In the genomic region with DNA sequence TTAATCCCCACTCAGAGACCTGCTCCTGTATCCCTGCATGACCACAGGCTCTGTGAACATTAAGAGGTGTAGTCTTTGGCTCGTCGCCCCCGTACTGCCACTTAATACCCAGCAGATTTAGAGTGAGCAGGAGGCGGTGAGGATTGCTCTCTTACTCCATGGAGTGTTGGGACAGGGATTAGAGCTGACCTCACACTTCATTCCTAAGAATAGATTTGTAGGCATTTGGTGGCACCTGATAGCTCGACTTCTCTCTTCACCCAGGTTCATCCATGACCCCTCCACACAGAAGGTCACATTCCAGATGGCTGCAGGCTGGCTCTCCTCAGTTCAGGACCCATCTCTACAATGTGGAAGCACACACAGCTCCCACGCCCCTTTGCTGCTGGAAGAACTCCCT, we compare ENCODE assay signal across 28 mouse cellular contexts. TPM values are rescaled to one million over a fixed set of nuclear protein-coding genes. Genes with fewer than 3 reads are reported as not detected.
DNase-seq lines count a peak whose midpoint lies in the region; ATAC-seq and TF ChIP-seq lines count a peak whose summit lies in the region.
"Had no signal": no experiment of that assay in that cellular context is flagged by ENCODE, and none has a peak within 500 bp of the region (broad histone marks: within the 10 kb centered on the region; RNA-seq: fewer than 3 reads in every experiment).

No protein-coding gene starts in this region.

- peak overlapping the region; percentile 60 for H3K27ac ChIP-seq in heart, embryonic 15.5 days
- no peak overlapping the region for H3K27ac ChIP-seq in heart, adult 2 months
- H3K27ac ChIP-seq: forebrain, embryonic 12.5 days; left cerebral cortex, adult 2 months; limb, embryonic 12.5 days; liver, embryonic 12.5 days; lung, embryonic 15.5 days; stomach, postnatal 0 days had no signal

- 0 out of 2 replicates have a peak, but pooled peaks cover under 1% of the 10 kb centered on the region for H3K27me3 ChIP-seq in heart, embryonic 15.5 days
- no peaks in the 10 kb centered on the region for H3K27me3 ChIP-seq in heart, adult 2 months (ENCODE audit: control insufficient read depth, insufficient read depth, low read length)
- H3K27me3 ChIP-seq: forebrain, embryonic 12.5 days; limb, embryonic 12.5 days; lung, embryonic 15.5 days had no signal

- no peaks in the 10 kb centered on the region for H3K79me2 ChIP-seq in heart, adult 2 months (replicated peaks; ENCODE audit: control insufficient read depth, insufficient read depth, low read length)

- no peak overlapping the region for H3K9ac ChIP-seq in heart, embryonic 15.5 days
- H3K9ac ChIP-seq in heart, adult 2 months (ENCODE audit: low read depth, low read length) = no peak overlapping the region
- H3K9ac ChIP-seq: forebrain, embryonic 12.5 days; limb, embryonic 12.5 days; liver, embryonic 12.5 days; lung, embryonic 15.5 days had no signal

- DNase-seq in gastrocnemius, adult 18-20 months (ENCODE audit: low spot score) = peak; percentile 39
- DNase-seq in gastrocnemius, postnatal 14 days = no peak
- no peak for DNase-seq in heart, adult 2 months
- peak; percentile 23 to 38 for DNase-seq in lung, adult 18-20 months
- no peak for DNase-seq in lung, adult 2 months
- DNase-seq in fat pad, adult 2 months (ENCODE audit: extremely low read depth, low read depth, low spot score) = peak; percentile 30
- DNase-seq in spleen, postnatal 4 days (ENCODE audit: low spot score in 2 of 2) = no peak
- DNase-seq: adrenal gland, postnatal 10 days; cerebellum, adult 9-11 months; gastrocnemius, postnatal 10 days; kidney, adult 8-10 months; kidney, postnatal 4 days; layer of hippocampus, adult 9-11 months; retina, postnatal 1 day had no signal

- ATAC-seq in heart, embryonic 15.5 days (replicated peaks; ENCODE audit: insufficient number of reproducible peaks, insufficient read depth, low FRiP score, low read depth) = peak; percentile 71
- ATAC-seq: activated CD4-positive, CD25-positive, alpha-beta regulatory T cell, adult 4 months; liver, embryonic 12.5 days had no signal

- TF ChIP-seq EP300 in heart, adult 2 months (IDR thresholded peaks at IDR 0.05; ENCODE audit: insufficient read depth, low read depth, low read length) = no peak

- peak overlapping the region; percentile 13; the same call in 1 of the 2 replicates for H3K4me2 ChIP-seq in heart, embryonic 15.5 days
- H3K4me2 ChIP-seq: forebrain, embryonic 12.5 days; limb, embryonic 12.5 days; liver, embryonic 12.5 days; lung, embryonic 15.5 days had no signal

- H3K4me3 ChIP-seq in heart, embryonic 15.5 days = no peak overlapping the region
- H3K4me3 ChIP-seq in heart, adult 2 months = no peak overlapping the region
- H3K4me3 ChIP-seq in lung, adult 2 months (replicated peaks; ENCODE audit: extremely low read depth, low read depth, low read length) = no peak overlapping the region
- H3K4me3 ChIP-seq: forebrain, embryonic 12.5 days; left cerebral cortex, adult 2 months; limb, embryonic 12.5 days; liver, embryonic 12.5 days; lung, embryonic 15.5 days had no signal

- intact Hi-C loops in gastrocnemius, postnatal 14 days (cut with DNase I; ENCODE audit: low total_unique reads) = no loop called here
- intact Hi-C loops in heart, adult 2 months (cut with DNase I) = no loop called here

- TF ChIP-seq POLR2A in heart, adult 2 months (IDR thresholded peaks at IDR 0.05; ENCODE audit: insufficient read depth, low read depth, low read length) = no peak
- TF ChIP-seq POLR2A in lung, adult 2 months (IDR thresholded peaks at IDR 0.05; ENCODE audit: borderline replicate concordance, extremely low read depth, low read depth, low read length) = no peak

- TF ChIP-seq CTCF in heart, adult 2 months (IDR thresholded peaks at IDR 0.05) = no peak
- TF ChIP-seq CTCF in lung, adult 2 months (IDR thresholded peaks at IDR 0.05; ENCODE audit: insufficient read depth, low read length) = no peak

- 30% methylated on average over 6 of the region's 6 CpGs for WGBS in heart, embryonic 15.5 days
- WGBS in heart, adult 2 months = 51% methylated on average over 6 of the region's 6 CpGs
- 55% methylated on average over 6 of the region's 6 CpGs for WGBS in lung, adult 2 months

- no peaks in the 10 kb centered on the region for H3K9me3 ChIP-seq in heart, embryonic 15.5 days (replicated peaks)
- H3K9me3 ChIP-seq: forebrain, embryonic 12.5 days; G1E; limb, embryonic 12.5 days; liver, embryonic 12.5 days; lung, embryonic 15.5 days had no signal

- no peaks in the 10 kb centered on the region for H3K36me3 ChIP-seq in heart, embryonic 15.5 days
- H3K36me3 ChIP-seq in heart, adult 2 months (ENCODE audit: control insufficient read depth, insufficient read depth, low read length) = no peaks in the 10 kb centered on the region
- H3K36me3 ChIP-seq: forebrain, embryonic 12.5 days; G1E; limb, embryonic 12.5 days; liver, embryonic 12.5 days; lung, embryonic 15.5 days had no signal

- peaks cover 25% of the 10 kb centered on the region for H3K4me1 ChIP-seq in heart, embryonic 15.5 days (replicated peaks)
- no peaks in the 10 kb centered on the region for H3K4me1 ChIP-seq in heart, adult 2 months (ENCODE audit: control insufficient read depth, insufficient read depth, low read length)
- no peaks in the 10 kb centered on the region for H3K4me1 ChIP-seq in lung, adult 2 months (ENCODE audit: control insufficient read depth, insufficient read depth, low read length)
- H3K4me1 ChIP-seq: forebrain, embryonic 12.5 days; liver, embryonic 12.5 days; lung, embryonic 15.5 days had no signal

RNA-seq across cellular contexts. Expression of a gene that starts 3.6 kb away (rescaled TPM):
- not detected for total RNA-seq in gastrocnemius, adult 18-20 months (2021)
- not detected for total RNA-seq in gastrocnemius, postnatal 14 days (2021)
- 0.06 and 0.08 TPM in 2 replicates for polyA plus RNA-seq in heart, embryonic 15.5 days (2015; fragmentation: Nextera tagmentation; extraction: Ambion mirVana)
- under 1 TPM; 0.39 to 0.41 TPM for total RNA-seq in heart, adult 2 months (2021)
- 0.96 and 1.6 TPM in 2 replicates for polyA plus RNA-seq in heart, adult 2 months (2012; rRNA removed)
- polyA plus RNA-seq in lung, adult 2 months (2012; rRNA removed) = 0.71 and 1.3 TPM in 2 replicates
- total RNA-seq: G1E; gastrocnemius, postnatal 10 days; left cerebral cortex, adult 2 months; megakaryocyte-erythroid progenitor cell, adult 5-6 weeks; midbrain, postnatal 0 days had no signal
- polyA plus RNA-seq: activated CD4-positive, CD25-positive, alpha-beta regulatory T cell, adult 4 months; cortical plate, adult 2 months; forebrain, embryonic 12.5 days; G1E; hindbrain, embryonic 11.5 days; limb, embryonic 12.5 days; liver, embryonic 12.5 days; lung, embryonic 15.5 days; midbrain, postnatal 0 days; thymus, postnatal 0 days had no signal

RNA-seq across cellular contexts. Expression of a gene that starts 22.2 kb away (rescaled TPM):
- under 1 TPM; 0.14 to 0.52 TPM for total RNA-seq in gastrocnemius, adult 18-20 months (2021)
- total RNA-seq in gastrocnemius, postnatal 14 days (2021) = not detected
- 0.05 TPM in 1 of 2 replicates, not detected in the other for polyA plus RNA-seq in heart, embryonic 15.5 days (2015; fragmentation: Nextera tagmentation; extraction: Ambion mirVana)
- not detected for total RNA-seq in heart, adult 2 months (2021)
- 0.32 and 3.1 TPM in 2 replicates for polyA plus RNA-seq in heart, adult 2 months (2012; rRNA removed)
- polyA plus RNA-seq in lung, adult 2 months (2012; rRNA removed) = 15.2 and 21.6 TPM in 2 replicates
- total RNA-seq: gastrocnemius, postnatal 10 days; megakaryocyte-erythroid progenitor cell, adult 5-6 weeks; midbrain, postnatal 0 days had no signal
- polyA plus RNA-seq: cortical plate, adult 2 months; forebrain, embryonic 12.5 days; G1E; hindbrain, embryonic 11.5 days; limb, embryonic 12.5 days; lung, embryonic 15.5 days; midbrain, postnatal 0 days had no signal

Comparison
In these comparisons a context has a peak if more than half of its experiments do, and no peak if none do; other contexts are left out.
1. DNase-seq: peak in gastrocnemius, adult 18-20 months (single experiment), lung, adult 18-20 months (2 of 2) and fat pad, adult 2 months (single experiment); none in gastrocnemius, postnatal 14 days (single experiment), heart, adult 2 months (0 of 2), lung, adult 2 months (single experiment) and spleen, postnatal 4 days (0 of 2).